Mouse (Mus musculus) liver, embryonic 15.5 days (tissue): ENCODE results near the gene Galnt18. TPM values are rescaled to one million over a fixed set of nuclear protein-coding genes. Genes with fewer than 3 reads are reported as not detected.

Source experiments
- ATAC-seq: fragments of 200-750 bp; cut with Nextera tagmentation; 2 replicates; pipeline ENCODE4 v1.8.0; 2017; ENCODE audit warnings: moderate number of reproducible peaks, mild to moderate bottlenecking, moderate library complexity; ENCODE audit not compliant: insufficient read depth
- H3K27ac ChIP-seq: fragments of 300-500 bp; sonication (generic); replicated peaks from 2 replicates; pipeline ENCODE4 v1.5.1; 2015; ENCODE audit warnings: mild to moderate bottlenecking, inconsistent platforms
- H3K27me3 ChIP-seq: fragments of 300-500 bp; sonication (generic); 2 replicates; pipeline ENCODE4 v1.6.1; 2015; ENCODE audit warnings: mild to moderate bottlenecking, inconsistent platforms
- H3K36me3 ChIP-seq: fragments of 300-500 bp; sonication (generic); replicated peaks from 2 replicates; pipeline ENCODE4 v1.6.1; 2015; ENCODE audit warnings: moderate library complexity, mild to moderate bottlenecking, inconsistent platforms
- H3K4me1 ChIP-seq: fragments of 300-500 bp; sonication (generic); replicated peaks from 2 replicates; pipeline ENCODE4 v1.6.1; 2015; ENCODE audit warnings: inconsistent platforms
- H3K4me2 ChIP-seq: fragments of 300-500 bp; sonication (generic); 2 replicates; pipeline ENCODE4 v1.6.1; 2015; ENCODE audit warnings: moderate library complexity, mild to moderate bottlenecking, inconsistent platforms
- H3K4me3 ChIP-seq: fragments of 300-500 bp; sonication (generic); replicated peaks from 2 replicates; pipeline ENCODE4 v1.5.1; 2015; ENCODE audit warnings: mild to moderate bottlenecking, inconsistent platforms
- H3K9ac ChIP-seq: fragments of 300-500 bp; sonication (generic); 2 replicates; pipeline ENCODE4 v1.6.1; 2015; ENCODE audit warnings: moderate library complexity, mild to moderate bottlenecking, inconsistent platforms
- H3K9me3 ChIP-seq: fragments of 300-500 bp; sonication (generic); replicated peaks from 2 replicates; pipeline ENCODE4 v1.6.1; 2016; ENCODE audit warnings: inconsistent platforms
- WGBS: fragments of 180-500 bp; shearing (Covaris S2); methylation state at CpG from one replicate; pipeline ENCODE4 v1.1.7; 2015; ENCODE audit warnings: mixed read lengths; ENCODE audit not compliant: insufficient replicate concordance; 5-methylcytosine and 5-hydroxymethylcytosine counted together
- microRNA-seq: library from miRNA; unstranded; fragments of <30 nt; microRNA quantifications from one replicate; pipeline ENCODE4, GENCODE M21; 2016
- polyA plus RNA-seq: library from polyadenylated mRNA; unstranded; fragments of >200 nt; fragmentation: Nextera tagmentation; extraction: Ambion mirVana; gene quantifications from 2 replicates; pipeline ENCODE4 v1.2.1, GENCODE M21; 2015

Gene Galnt18
- polyA plus RNA-seq, 1 experiment from 2014 or later, result 1.5 TPM

GRCm38 (mm10) chr7:111456007-111456406 lies 323.8 kb downstream of the Galnt18 start:
- 50% methylated on average over 3 of the region's 3 CpGs for WGBS
- Histone ChIP-seq H3K4me2 (no peak overlapping the region), H3K9ac (no peak overlapping the region), H3K27me3 (no peaks in the 10 kb centered on the region), H3K27ac (no peak overlapping the region), H3K4me3 (no peak overlapping the region), H3K9me3 (no peaks in the 10 kb centered on the region), H3K4me1 (no peaks in the 10 kb centered on the region), H3K36me3 (no peaks in the 10 kb centered on the region)
- no peak for ATAC-seq

- WGBS, result 70% methylated on average over 4 of the region's 4 CpGs
- no peak for ATAC-seq
Measured at GRCm38 (mm10) chr7:111455541-111455940, 324.2 kb downstream of the Galnt18 start.

GRCm38 (mm10) chr7:111452000-111452399 lies 327.8 kb downstream of the Galnt18 start:
- ATAC-seq, result no peak
- WGBS, result 62% methylated on average over 1 of the region's 1 CpGs

More at GRCm38 (mm10) chr7:111455541-111455940, 324.2 kb downstream of the Galnt18 start:
- Histone ChIP-seq H3K9me3 (no peaks in the 10 kb centered on the region), H3K27me3 (no peaks in the 10 kb centered on the region), H3K4me1 (no peaks in the 10 kb centered on the region), H3K4me2 (no peak overlapping the region), H3K4me3 (no peak overlapping the region), H3K27ac (no peak overlapping the region), H3K36me3 (no peaks in the 10 kb centered on the region), H3K9ac (no peak overlapping the region)

GRCm38 (mm10) chr7:111450286-111451095 lies 329.3 kb downstream of the Galnt18 start:
- Histone ChIP-seq H3K27ac (no peak overlapping the region), H3K36me3 (no peaks in the 10 kb centered on the region), H3K4me1 (no peaks in the 10 kb centered on the region), H3K9me3 (no peaks in the 10 kb centered on the region), H3K27me3 (no peaks in the 10 kb centered on the region), H3K9ac (no peak overlapping the region), H3K4me2 (no peak overlapping the region), H3K4me3 (no peak overlapping the region)
- ATAC-seq, result no peak
- WGBS, result 46% methylated on average over 6 of the region's 6 CpGs

More at GRCm38 (mm10) chr7:111452000-111452399, 327.8 kb downstream of the Galnt18 start:
- Histone ChIP-seq H3K4me3 (no peak overlapping the region), H3K4me1 (no peaks in the 10 kb centered on the region), H3K27ac (no peak overlapping the region), H3K4me2 (no peak overlapping the region), H3K9me3 (no peaks in the 10 kb centered on the region), H3K27me3 (no peaks in the 10 kb centered on the region), H3K36me3 (no peaks in the 10 kb centered on the region), H3K9ac (no peak overlapping the region)

GRCm38 (mm10) chr7:111433173-111433572 lies 346.6 kb downstream of the Galnt18 start:
- 34% methylated on average over 2 of the region's 2 CpGs for WGBS
- no peak overlapping the region for H3K4me3 ChIP-seq
- H3K9ac ChIP-seq, result no peak overlapping the region
- H3K4me2 ChIP-seq, result no peak overlapping the region
- no peaks in the 10 kb centered on the region for H3K9me3 ChIP-seq
- H3K4me1 ChIP-seq, result no peaks in the 10 kb centered on the region
- no peaks in the 10 kb centered on the region for H3K36me3 ChIP-seq
- no peaks in the 10 kb centered on the region for H3K27me3 ChIP-seq
- H3K27ac ChIP-seq, result no peak overlapping the region
- ATAC-seq, result no peak

GRCm38 (mm10) chr7:111427392-111427791 lies 352.4 kb downstream of the Galnt18 start:
- Histone ChIP-seq H3K9me3 (no peaks in the 10 kb centered on the region), H3K4me3 (no peak overlapping the region), H3K9ac (no peak overlapping the region), H3K27ac (no peak overlapping the region), H3K4me2 (no peak overlapping the region), H3K27me3 (no peaks in the 10 kb centered on the region), H3K36me3 (no peaks in the 10 kb centered on the region), H3K4me1 (no peaks in the 10 kb centered on the region)
- 48% methylated on average over 1 of the region's 1 CpGs for WGBS
- ATAC-seq, result no peak

Small RNAs within 50 kb of the gene (microRNA-seq; reads per million reads assigned to microRNA genes)
- gene Gm25787, result not detected

Other genes starting within 250 kb of the Galnt18 start
- gene Usp47, start 243.5 kb upstream of the Galnt18 start, polyA plus RNA-seq, result 17.5 and 18.2 TPM in 2 replicates